Mouse (Mus musculus) intestine, postnatal 0 days (tissue): ENCODE measurements at regions not wholly inside any gene's neighbourhood (a gene's known extent, or its start where the extent isn't known, plus 50 kb on each side); places are given as distances from the start of the nearest gene placed in this dataset.

Experiments used
- ATAC-seq: fragments of 200-750 bp; cut with Nextera tagmentation; 2 replicates; pipeline ENCODE4 v1.8.0; 2017; ENCODE audit warnings: mild to moderate bottlenecking, moderate TSS enrichment, moderate library complexity
- H3K27ac ChIP-seq: fragments of 300-500 bp; sonication (generic); 2 replicates; pipeline ENCODE4 v1.5.1; 2014; ENCODE audit warnings: mild to moderate bottlenecking, low read depth, low read length, moderate library complexity
- H3K27me3 ChIP-seq: fragments of 300-500 bp; sonication (generic); replicated peaks from 2 replicates; pipeline ENCODE4 v1.6.1; 2014; ENCODE audit warnings: low read length, mixed read lengths; ENCODE audit not compliant: control insufficient read depth, insufficient read depth
- H3K36me3 ChIP-seq: fragments of 300-500 bp; sonication (generic); 2 replicates; pipeline ENCODE4 v1.6.1; 2014; ENCODE audit warnings: mild to moderate bottlenecking, moderate library complexity; ENCODE audit not compliant: control insufficient read depth, insufficient read depth
- H3K4me1 ChIP-seq: fragments of 300-500 bp; sonication (generic); replicated peaks from 2 replicates; pipeline ENCODE4 v1.6.1; 2014; ENCODE audit warnings: antibody characterized with exemption, low read length, mixed read lengths; ENCODE audit not compliant: control insufficient read depth, insufficient read depth
- H3K4me2 ChIP-seq: fragments of 300-500 bp; sonication (generic); replicated peaks from 2 replicates; pipeline ENCODE4 v1.6.1; 2014; ENCODE audit warnings: low read depth, mild to moderate bottlenecking, moderate library complexity
- H3K4me3 ChIP-seq: fragments of 300-500 bp; sonication (generic); 2 replicates; pipeline ENCODE4 v1.5.1; 2014; ENCODE audit warnings: low read depth, low read length
- H3K9ac ChIP-seq: fragments of 300-500 bp; sonication (generic); 2 replicates; pipeline ENCODE4 v1.6.1; 2014; ENCODE audit warnings: mild to moderate bottlenecking, low read depth, low read length
- H3K9me3 ChIP-seq: fragments of 300-500 bp; sonication (generic); 2 replicates; pipeline ENCODE4 v1.6.1; 2016; ENCODE audit warnings: mixed run types; ENCODE audit not compliant: control insufficient read depth
- CTCF ChIP-seq: sonication (generic); IDR thresholded peaks from 2 replicates; pipeline ENCODE4 v1.5.1; 2016; ENCODE audit warnings: low read depth, mild to moderate bottlenecking, control low read depth, antibody characterized with exemption, moderate library complexity
- WGBS: fragments of 180-500 bp; shearing (Covaris S2); extraction: QIAGEN DNeasy Blood & Tissue Kit; methylation state at CpG from one replicate; pipeline ENCODE4 v1.1.7; 2014; 5-methylcytosine and 5-hydroxymethylcytosine counted together

DNA sequence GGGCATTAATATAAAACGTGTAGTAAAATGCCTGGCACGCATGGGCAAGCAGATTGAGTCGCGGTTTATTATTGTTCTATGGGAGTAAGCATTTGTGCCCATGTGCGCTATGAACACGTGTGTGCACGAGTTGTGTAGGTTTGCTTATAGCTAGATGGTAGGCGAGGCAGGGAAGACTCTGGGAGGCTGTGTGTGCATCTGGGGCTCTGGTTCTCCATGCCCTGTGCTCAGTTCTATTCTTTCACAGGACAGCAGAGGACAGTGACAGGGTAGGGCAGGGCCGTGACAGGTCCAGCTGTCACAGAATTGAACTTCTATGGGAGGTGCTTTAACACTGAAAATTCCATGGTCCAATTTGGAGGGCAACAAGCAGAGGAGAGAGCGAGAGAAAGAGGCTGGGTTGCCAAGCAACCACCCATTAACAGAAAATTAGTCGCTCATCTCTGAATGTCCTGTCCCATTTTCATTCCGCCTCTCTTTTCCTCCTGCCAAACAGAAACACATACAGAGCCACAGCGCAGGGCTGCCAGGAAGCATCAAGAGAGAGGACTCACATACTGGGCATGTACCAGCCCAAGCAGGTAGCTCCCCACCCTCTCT, 160.4 kb upstream of the Lrfn2 start:
- Histone ChIP-seq H3K27ac (no peak overlapping the region), H3K4me2 (no peak overlapping the region), H3K4me1 (0 out of 2 replicates have a peak, but pooled peaks cover 3% of the 10 kb centered on the region), H3K9ac (no peak overlapping the region), H3K27me3 (no peaks in the 10 kb centered on the region), H3K9me3 (no peaks in the 10 kb centered on the region), H3K36me3 (no peaks in the 10 kb centered on the region), H3K4me3 (no peak overlapping the region)
- 84% methylated on average over 13 of the region's 13 CpGs for WGBS
- TF ChIP-seq CTCF, result no peak
- no peak for ATAC-seq

- no peak for TF ChIP-seq CTCF
- H3K36me3 ChIP-seq, result no peaks in the 10 kb centered on the region
- H3K9ac ChIP-seq, result no peak overlapping the region
- no peak overlapping the region for H3K4me3 ChIP-seq
- no peak overlapping the region for H3K4me2 ChIP-seq
- no peaks in the 10 kb centered on the region for H3K9me3 ChIP-seq
- H3K4me1 ChIP-seq, result 0 out of 2 replicates have a peak, but pooled peaks cover 3% of the 10 kb centered on the region
- no peaks in the 10 kb centered on the region for H3K27me3 ChIP-seq
- ATAC-seq, result no peak
- WGBS, result 50% methylated on average over 15 of the region's 15 CpGs
- no peak overlapping the region for H3K27ac ChIP-seq
These were observed 157.8 kb upstream of the Lrfn2 start for GRCm38 (mm10) chr17:48774172-48774890.

GRCm38 (mm10) chr17:48775479-48775878, 156.7 kb upstream of the Lrfn2 start:
- WGBS, result 76% methylated on average over 5 of the region's 5 CpGs
- Histone ChIP-seq H3K9ac (no peak overlapping the region), H3K27me3 (no peaks in the 10 kb centered on the region), H3K4me1 (no peaks in the 10 kb centered on the region), H3K9me3 (no peaks in the 10 kb centered on the region), H3K4me2 (no peak overlapping the region), H3K36me3 (no peaks in the 10 kb centered on the region), H3K27ac (no peak overlapping the region), H3K4me3 (no peak overlapping the region)
- no peak for ATAC-seq
- TF ChIP-seq CTCF, result no peak

GRCm38 (mm10) chr17:48776502-48776902, 155.7 kb upstream of the Lrfn2 start:
- no peak overlapping the region for H3K9ac ChIP-seq
- H3K4me2 ChIP-seq, result no peak overlapping the region
- no peaks in the 10 kb centered on the region for H3K36me3 ChIP-seq
- no peak for ATAC-seq
- H3K27ac ChIP-seq, result no peak overlapping the region
- TF ChIP-seq CTCF, result no peak
- no peaks in the 10 kb centered on the region for H3K9me3 ChIP-seq
- H3K4me1 ChIP-seq, result no peaks in the 10 kb centered on the region
- no peaks in the 10 kb centered on the region for H3K27me3 ChIP-seq
- 35% methylated on average over 2 of the region's 2 CpGs for WGBS
- no peak overlapping the region for H3K4me3 ChIP-seq

DNA sequence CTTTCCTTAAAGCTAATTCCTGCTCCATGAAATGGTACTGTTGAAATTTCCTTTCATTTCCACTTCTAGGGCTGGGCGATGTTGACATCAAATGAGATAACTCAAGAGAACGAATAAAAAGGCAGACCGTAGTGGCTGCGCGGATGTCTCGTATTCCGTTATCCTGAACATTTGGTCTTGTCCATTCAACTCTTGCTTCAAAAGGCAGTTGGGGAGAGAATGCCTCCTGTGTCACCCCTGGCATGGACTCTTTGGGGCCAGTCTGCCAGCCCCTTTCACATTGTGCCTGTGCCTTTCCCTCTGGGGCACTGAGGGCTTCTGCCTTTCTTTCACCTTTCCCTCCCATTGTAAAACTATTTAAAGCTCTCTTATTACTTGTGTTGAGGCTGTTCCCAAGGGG, 152.0 kb upstream of the Lrfn2 start:
- Histone ChIP-seq H3K36me3 (no peaks in the 10 kb centered on the region), H3K9ac (no peak overlapping the region), H3K27me3 (no peaks in the 10 kb centered on the region), H3K4me3 (no peak overlapping the region), H3K27ac (no peak overlapping the region), H3K4me1 (no peaks in the 10 kb centered on the region), H3K9me3 (no peaks in the 10 kb centered on the region), H3K4me2 (no peak overlapping the region)
- no peak for TF ChIP-seq CTCF
- 95% methylated on average over 7 of the region's 7 CpGs for WGBS
- no peak for ATAC-seq

DNA sequence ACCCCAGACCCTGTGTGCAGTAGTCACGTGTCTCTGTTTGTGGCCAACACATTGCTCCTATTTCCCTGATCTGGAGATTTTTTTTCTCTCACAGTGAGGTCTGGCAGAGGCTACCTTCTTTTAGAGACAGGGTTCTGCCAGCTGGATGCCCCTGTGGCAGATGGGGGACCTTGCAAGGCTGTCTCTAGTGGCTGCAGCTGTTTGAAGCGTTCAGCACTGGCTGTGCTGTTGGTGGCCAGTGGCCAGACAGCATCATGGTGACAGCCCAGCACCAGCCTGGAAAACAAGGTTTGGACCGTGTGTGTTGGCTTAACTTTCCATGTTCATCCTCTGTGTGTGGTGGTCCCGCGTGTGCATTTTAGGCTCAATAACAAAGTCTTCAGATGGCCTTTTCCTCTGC, 147.8 kb upstream of the Lrfn2 start:
- H3K36me3 ChIP-seq, result no peaks in the 10 kb centered on the region
- H3K9me3 ChIP-seq, result no peaks in the 10 kb centered on the region
- no peak overlapping the region for H3K4me3 ChIP-seq
- TF ChIP-seq CTCF, result no peak
- ATAC-seq, result no peak
- H3K9ac ChIP-seq, result no peak overlapping the region
- no peak overlapping the region for H3K4me2 ChIP-seq
- no peaks in the 10 kb centered on the region for H3K4me1 ChIP-seq
- H3K27me3 ChIP-seq, result no peaks in the 10 kb centered on the region
- H3K27ac ChIP-seq, result no peak overlapping the region
- WGBS, result 72% methylated on average over 5 of the region's 5 CpGs
